Mouse (Mus musculus): ENCODE measurements at regions not wholly inside any gene's neighbourhood (a gene's known extent, or its start where the extent isn't known, plus 50 kb on each side); places are given as distances from the start of the nearest gene placed in this dataset.

DNA sequence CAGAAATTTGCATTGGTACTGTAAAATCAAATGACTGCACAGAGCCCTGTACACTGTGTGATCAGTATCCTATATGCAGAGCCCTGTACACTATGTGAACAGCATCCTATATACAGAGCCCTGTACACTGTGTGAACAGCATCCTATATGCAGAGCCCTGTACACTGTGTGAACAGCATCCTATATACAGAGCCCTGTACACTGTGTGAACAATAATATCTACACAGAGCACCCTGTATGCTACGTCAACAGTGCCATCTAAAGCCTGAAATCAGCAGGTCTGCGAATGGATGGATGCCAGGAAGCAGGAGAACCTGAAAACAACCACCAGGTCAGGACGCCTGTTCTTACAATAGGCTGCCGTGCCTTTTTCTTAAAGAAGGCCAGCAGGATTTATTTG lies 211.7 kb upstream of the Gpc5 start:
- TF ChIP-seq TAL1 (IDR thresholded peaks at IDR 0.05; ENCODE audit: low read length) (no peak), GATA1 (IDR thresholded peaks at IDR 0.05; ENCODE audit: low read length) (no peak)

Data from erythroblast, embryonic 14.5 days (primary cell).